Mouse (Mus musculus) adrenal gland, adult 8-10 months (tissue): ENCODE data around the gene Grasp. TPM values are rescaled to one million over a fixed set of nuclear protein-coding genes. Genes with fewer than 3 reads are reported as not detected.

Source experiments
- DNase-seq: peaks from one replicate; pipeline ENCODE4 v3.0.0; 2022
- total RNA-seq, 4 experiments: library from RNA; stranded (reverse); gene quantifications; 2 replicates each; pipeline ENCODE4 v1.2.4; 2022

Grasp gene
- total RNA-seq, result 10 to 100 TPM in 3 of 4 experiments, 1 to 10 TPM in 1; 8.8 to 19.6 (median 17.1) TPM

- peak; percentile 90 for DNase-seq
Measured at GRCm38 (mm10) chr15:101224006-101224906, at the start of gene Grasp. TSS of gene Grasp (plus strand) at chr15:101224188.

GRCm38 (mm10) chr15:101174294-101175130 is 49.5 kb upstream of the Grasp start:
- no peak for DNase-seq

- no peak for DNase-seq
Measured at GRCm38 (mm10) chr15:101175131-101175460, 48.9 kb upstream of the Grasp start.

- no peak for DNase-seq
Measured at GRCm38 (mm10) chr15:101175613-101176283, 48.2 kb upstream of the Grasp start.

GRCm38 (mm10) chr15:101176284-101176680 is 47.7 kb upstream of the Grasp start:
- no peak for DNase-seq

- DNase-seq, result no peak
Measured at GRCm38 (mm10) chr15:101176795-101177691, 46.9 kb upstream of the Grasp start.

- no peak for DNase-seq
Measured at GRCm38 (mm10) chr15:101180363-101181105, 43.5 kb upstream of the Grasp start.

GRCm38 (mm10) chr15:101181106-101181466 is 42.9 kb upstream of the Grasp start:
- no peak for DNase-seq

- no peak for DNase-seq
Measured at GRCm38 (mm10) chr15:101181500-101181899, 42.5 kb upstream of the Grasp start.

GRCm38 (mm10) chr15:101182676-101183075 is 41.3 kb upstream of the Grasp start:
- DNase-seq, result no peak

GRCm38 (mm10) chr15:101184300-101184699 is 39.7 kb upstream of the Grasp start:
- no peak for DNase-seq

- DNase-seq, result no peak
Measured at GRCm38 (mm10) chr15:101185549-101185948, 38.4 kb upstream of the Grasp start.

- no peak for DNase-seq
Measured at GRCm38 (mm10) chr15:101187907-101188306, 36.1 kb upstream of the Grasp start.

GRCm38 (mm10) chr15:101189981-101190761 is 33.8 kb upstream of the Grasp start:
- DNase-seq, result no peak

GRCm38 (mm10) chr15:101190762-101191150 is 33.2 kb upstream of the Grasp start:
- DNase-seq, result no peak

- DNase-seq, result peak; percentile 78
Measured at GRCm38 (mm10) chr15:101191459-101192259, 32.3 kb upstream of the Grasp start.

GRCm38 (mm10) chr15:101192260-101192640 is 31.7 kb upstream of the Grasp start:
- DNase-seq, result no peak

GRCm38 (mm10) chr15:101192651-101193050 is 31.3 kb upstream of the Grasp start:
- DNase-seq, result no peak

GRCm38 (mm10) chr15:101193971-101194370 is 30.0 kb upstream of the Grasp start:
- DNase-seq, result no peak
